Mouse (Mus musculus): ENCODE results near the gene Cfap97d1. TPM values are rescaled to one million over a fixed set of nuclear protein-coding genes. Genes with fewer than 3 reads are reported as not detected.
A peak's percentile ranks its signal among the peaks of the same experiment; 100 is the strongest.

Cfap97d1 gene
- polyA plus RNA-seq, 1 experiment from 2014 or later, result not detected

DNA sequence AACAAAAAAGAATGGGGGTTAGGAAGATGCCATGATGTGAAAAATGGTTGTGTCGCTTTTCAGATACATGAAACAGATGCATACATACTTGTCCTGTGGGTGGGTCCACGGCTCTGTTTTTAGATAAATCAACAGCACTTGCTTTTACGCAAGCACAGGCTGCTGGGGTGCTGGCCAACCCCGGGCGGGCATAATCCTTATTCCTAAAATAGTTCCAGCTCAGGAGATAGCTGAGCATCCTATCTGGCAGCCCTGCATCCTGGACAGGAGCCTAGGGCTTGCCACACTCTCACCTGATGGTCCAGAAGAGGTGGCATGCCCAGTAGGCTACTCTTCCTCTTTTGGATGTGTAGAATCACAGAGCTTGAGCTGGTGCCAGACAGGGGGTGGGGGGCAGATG is 34.1 kb upstream of the Cfap97d1 start:
- H3K4me2 ChIP-seq (ENCODE audit: low read length), result no peak overlapping the region
- H3K9me3 ChIP-seq (replicated peaks; ENCODE audit: low read length), result no peaks in the 10 kb centered on the region
- no peaks in the 10 kb centered on the region for H3K36me3 ChIP-seq (ENCODE audit: insufficient read depth, low read length)
- H3K4me3 ChIP-seq (replicated peaks; ENCODE audit: low read depth, low read length), result no peak overlapping the region
- H3K9ac ChIP-seq (ENCODE audit: low read depth, low read length), result no peak overlapping the region
- H3K27ac ChIP-seq, result no peak overlapping the region
- no peaks in the 10 kb centered on the region for H3K27me3 ChIP-seq (ENCODE audit: insufficient read depth, low read length)
- DNase-seq (ENCODE audit: low spot score) (no peak), ATAC-seq (replicated peaks; ENCODE audit: low FRiP score, low read depth) (no peak)
- WGBS, result 85% methylated on average over 5 of the region's 5 CpGs
- no peak for TF ChIP-seq CTCF (IDR thresholded peaks at IDR 0.05; ENCODE audit: low read depth)
- no peaks in the 10 kb centered on the region; the same call in 1 of the 2 replicates for H3K4me1 ChIP-seq (replicated peaks; ENCODE audit: insufficient read depth, low read length)

DNA sequence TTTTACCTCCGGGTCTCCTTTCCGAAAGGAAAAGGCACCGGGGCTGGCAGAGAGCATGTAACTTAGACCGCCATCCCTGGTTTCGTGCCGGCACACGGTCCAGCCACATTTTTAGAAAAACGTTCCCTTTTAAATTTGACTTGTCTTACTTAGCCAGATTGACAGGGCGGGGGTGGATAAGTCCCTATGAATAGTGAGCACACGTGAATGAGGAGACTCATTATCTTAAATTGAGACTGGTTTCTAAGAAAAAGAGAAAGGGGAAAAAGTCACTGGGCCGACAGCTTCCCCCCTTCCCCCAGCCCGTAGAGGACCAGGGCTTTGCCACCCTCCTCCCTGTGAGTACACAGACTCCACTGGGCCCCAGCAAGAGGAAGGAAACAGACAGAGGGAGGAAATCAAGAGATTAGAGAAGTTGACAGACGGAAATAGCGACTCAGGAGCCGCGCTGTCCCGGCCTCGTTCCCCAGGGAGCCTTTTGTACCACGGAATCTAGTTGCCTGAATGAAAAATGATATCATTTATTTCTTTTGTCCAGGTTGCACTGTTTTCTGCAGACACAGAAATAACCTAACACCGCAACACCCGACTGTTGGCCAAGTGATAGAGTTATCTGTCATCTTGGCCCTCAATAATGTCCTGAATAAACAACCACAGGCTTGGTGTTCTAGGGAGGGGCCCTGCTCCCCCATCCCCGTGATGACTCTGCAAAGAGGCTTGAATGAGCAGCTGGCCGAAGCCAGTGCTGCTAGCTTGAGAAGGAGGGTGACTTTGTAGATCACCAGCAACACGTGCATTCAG is 31.3 kb upstream of the Cfap97d1 start:
- no peak; the same call in 1 of the 2 replicates for ATAC-seq (replicated peaks; ENCODE audit: low FRiP score, low read depth)
- WGBS, result 22% methylated on average over 24 of the region's 24 CpGs
- Histone ChIP-seq H3K9ac (ENCODE audit: low read depth, low read length) (no peak overlapping the region), H3K27ac (peak overlapping the region; percentile 3; the same call in 1 of the 2 replicates), H3K4me1 (replicated peaks; ENCODE audit: insufficient read depth, low read length) (no peaks in the 10 kb centered on the region), H3K4me2 (ENCODE audit: low read length) (peak overlapping the region; percentile 25; the same call in 1 of the 2 replicates), H3K36me3 (ENCODE audit: insufficient read depth, low read length) (no peaks in the 10 kb centered on the region), H3K4me3 (replicated peaks; ENCODE audit: low read depth, low read length) (no peak overlapping the region), H3K27me3 (ENCODE audit: insufficient read depth, low read length) (no peaks in the 10 kb centered on the region), H3K9me3 (replicated peaks; ENCODE audit: low read length) (no peaks in the 10 kb centered on the region)
- DNase-seq (ENCODE audit: low spot score), result peak; percentile 89
- no peak for TF ChIP-seq CTCF (IDR thresholded peaks at IDR 0.05; ENCODE audit: low read depth)

DNA sequence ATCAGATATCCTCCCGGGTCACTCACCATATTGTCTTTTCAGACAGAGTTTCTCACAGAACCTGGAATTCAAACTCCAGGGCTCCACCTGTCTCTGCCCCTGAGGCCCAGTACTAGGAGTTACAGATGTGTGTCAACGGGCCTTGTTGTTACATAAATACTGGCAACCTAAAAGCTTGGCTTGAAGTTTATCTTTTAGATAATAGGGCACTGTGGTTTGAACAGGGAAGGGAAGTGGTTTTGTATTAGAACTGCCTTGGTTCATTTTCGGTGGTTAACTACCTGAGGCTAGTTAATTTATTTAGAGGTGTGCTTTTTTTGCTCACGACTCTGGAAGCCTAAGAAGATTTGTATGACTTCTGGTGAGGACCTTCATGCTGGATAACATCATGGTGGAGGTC is 30.6 kb upstream of the Cfap97d1 start:
- no peaks in the 10 kb centered on the region for H3K9me3 ChIP-seq (replicated peaks; ENCODE audit: low read length)
- H3K27me3 ChIP-seq (ENCODE audit: insufficient read depth, low read length), result no peaks in the 10 kb centered on the region
- no peak overlapping the region for H3K4me2 ChIP-seq (ENCODE audit: low read length)
- TF ChIP-seq CTCF (IDR thresholded peaks at IDR 0.05; ENCODE audit: low read depth), result no peak
- no peaks in the 10 kb centered on the region for H3K4me1 ChIP-seq (replicated peaks; ENCODE audit: insufficient read depth, low read length)
- DNase-seq (ENCODE audit: low spot score), result no peak
- no peaks in the 10 kb centered on the region for H3K36me3 ChIP-seq (ENCODE audit: insufficient read depth, low read length)
- 40% methylated on average over 4 of the region's 4 CpGs for WGBS
- no peak overlapping the region for H3K9ac ChIP-seq (ENCODE audit: low read depth, low read length)
- H3K4me3 ChIP-seq (replicated peaks; ENCODE audit: low read depth, low read length), result no peak overlapping the region
- ATAC-seq (replicated peaks; ENCODE audit: low FRiP score, low read depth), result no peak
- no peak overlapping the region for H3K27ac ChIP-seq

DNA sequence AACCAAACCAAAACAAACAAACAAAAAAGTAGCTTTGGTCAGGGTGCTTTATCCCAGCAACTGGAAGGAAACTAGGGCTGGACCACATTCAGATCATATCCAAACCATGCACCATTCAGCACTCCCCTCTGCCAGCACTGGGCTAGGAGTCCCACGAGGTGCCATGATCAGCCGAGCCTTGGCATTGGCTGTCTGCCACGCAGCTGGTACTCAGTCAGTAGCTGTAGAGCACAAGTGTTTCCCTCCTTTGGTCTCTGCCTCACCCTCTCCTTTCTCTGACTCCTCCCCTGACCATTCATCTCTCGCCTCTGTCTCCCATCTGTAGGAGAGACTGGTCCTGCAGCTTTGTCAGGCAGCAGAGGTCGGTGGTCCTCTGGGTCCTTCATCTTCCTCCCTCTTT is 26.6 kb upstream of the Cfap97d1 start:
- Histone ChIP-seq H3K27ac (no peak overlapping the region), H3K4me1 (replicated peaks; ENCODE audit: insufficient read depth, low read length) (no peaks in the 10 kb centered on the region), H3K4me2 (ENCODE audit: low read length) (no peak overlapping the region), H3K27me3 (ENCODE audit: insufficient read depth, low read length) (0 out of 2 replicates have a peak, but pooled peaks cover 6% of the 10 kb centered on the region), H3K4me3 (replicated peaks; ENCODE audit: low read depth, low read length) (no peak overlapping the region), H3K36me3 (ENCODE audit: insufficient read depth, low read length) (no peaks in the 10 kb centered on the region), H3K9me3 (replicated peaks; ENCODE audit: low read length) (no peaks in the 10 kb centered on the region), H3K9ac (ENCODE audit: low read depth, low read length) (no peak overlapping the region)
- TF ChIP-seq CTCF (IDR thresholded peaks at IDR 0.05; ENCODE audit: low read depth), result no peak
- 73% methylated on average over 5 of the region's 5 CpGs for WGBS
- DNase-seq (ENCODE audit: low spot score) (no peak), ATAC-seq (replicated peaks; ENCODE audit: low FRiP score, low read depth) (no peak)

DNA sequence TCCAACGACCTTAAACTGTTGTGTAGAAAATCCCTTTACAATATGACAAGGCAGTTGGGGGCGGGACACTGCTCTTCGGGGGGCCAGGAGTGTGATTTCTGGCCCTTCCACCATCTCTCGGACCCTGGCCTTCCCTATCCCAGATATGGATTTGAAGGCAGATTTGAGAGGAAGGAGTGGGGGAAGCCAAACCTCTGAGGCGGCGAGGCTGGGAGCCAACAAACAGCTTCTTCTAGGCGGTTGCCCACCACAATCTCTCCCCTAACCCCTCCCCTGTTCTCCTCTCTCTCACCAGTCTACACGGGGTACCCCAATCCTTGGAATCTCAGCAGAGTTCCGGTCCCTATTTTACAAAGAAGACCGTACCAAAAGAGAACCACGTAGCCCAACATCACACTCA is 21.0 kb upstream of the Cfap97d1 start:
- Histone ChIP-seq H3K4me2 (ENCODE audit: low read length) (peak overlapping the region; percentile 85), H3K27ac (no peak overlapping the region), H3K9ac (ENCODE audit: low read depth, low read length) (peak overlapping the region; percentile 54; the same call in 1 of the 2 replicates), H3K27me3 (ENCODE audit: insufficient read depth, low read length) (peaks cover 19% of the 10 kb centered on the region), H3K4me3 (replicated peaks; ENCODE audit: low read depth, low read length) (peak overlapping the region; percentile 47), H3K4me1 (replicated peaks; ENCODE audit: insufficient read depth, low read length) (peaks cover 32% of the 10 kb centered on the region), H3K9me3 (replicated peaks; ENCODE audit: low read length) (no peaks in the 10 kb centered on the region), H3K36me3 (ENCODE audit: insufficient read depth, low read length) (no peaks in the 10 kb centered on the region)
- DNase-seq (ENCODE audit: low spot score), result no peak
- no peak for TF ChIP-seq CTCF (IDR thresholded peaks at IDR 0.05; ENCODE audit: low read depth)
- 8% methylated on average over 11 of the region's 11 CpGs for WGBS
- no peak for ATAC-seq (replicated peaks; ENCODE audit: low FRiP score, low read depth)

DNA sequence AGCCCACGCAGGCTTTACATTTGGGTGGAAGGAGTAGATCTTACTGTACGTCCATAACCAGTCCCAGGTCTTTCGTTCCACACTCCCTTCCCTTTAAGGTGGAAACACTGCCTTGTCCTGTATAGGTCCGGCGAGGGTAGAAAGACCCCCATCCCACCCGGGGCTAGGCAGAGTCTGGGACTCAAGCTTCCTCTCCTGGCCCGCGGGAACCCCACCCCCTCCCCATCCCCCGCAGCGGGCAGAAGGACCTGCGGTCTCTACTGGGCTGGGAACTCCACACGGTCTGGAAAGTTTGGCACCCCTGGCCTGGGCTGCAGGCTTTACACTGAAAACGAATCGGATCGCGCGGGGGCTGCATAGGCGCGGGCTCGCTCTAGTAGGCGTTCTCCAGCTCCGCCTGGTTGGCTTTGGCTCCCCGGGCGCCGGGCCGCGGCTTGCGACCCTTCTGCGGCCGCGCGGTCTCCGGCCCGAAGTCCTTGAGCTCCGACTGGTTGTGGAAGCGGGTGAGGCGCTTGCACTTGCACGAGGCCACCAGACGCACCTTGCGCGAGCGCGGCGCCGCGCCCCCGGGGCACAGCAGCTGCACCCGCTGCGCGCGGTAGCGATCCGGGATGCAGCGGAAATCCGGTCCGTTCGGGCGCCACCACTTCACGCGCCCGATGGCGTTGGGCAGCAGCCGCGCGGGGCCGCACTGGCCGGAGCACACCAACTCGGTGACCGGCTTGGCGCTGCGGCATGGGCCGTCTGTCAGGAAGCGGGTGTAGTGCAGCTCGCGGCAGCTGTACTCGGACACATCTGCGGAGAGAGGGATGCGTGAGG is 20.4 kb upstream of the Cfap97d1 start:
- Histone ChIP-seq H3K4me3 (replicated peaks; ENCODE audit: low read depth, low read length) (peak overlapping the region; percentile 47), H3K9me3 (replicated peaks; ENCODE audit: low read length) (no peaks in the 10 kb centered on the region), H3K4me2 (ENCODE audit: low read length) (peak overlapping the region; percentile 85), H3K36me3 (ENCODE audit: insufficient read depth, low read length) (no peaks in the 10 kb centered on the region), H3K27me3 (ENCODE audit: insufficient read depth, low read length) (peaks cover 19% of the 10 kb centered on the region), H3K27ac (no peak overlapping the region), H3K4me1 (replicated peaks; ENCODE audit: insufficient read depth, low read length) (peaks cover 32% of the 10 kb centered on the region), H3K9ac (ENCODE audit: low read depth, low read length) (peak overlapping the region; percentile 54)
- WGBS, result under 1% methylated on average over 78 of the region's 78 CpGs
- no peak for TF ChIP-seq CTCF (IDR thresholded peaks at IDR 0.05; ENCODE audit: low read depth)
- 0 out of 2 replicates have a peak, but pooled peaks have one; percentile 8 for ATAC-seq (replicated peaks; ENCODE audit: low FRiP score, low read depth)
- peak; percentile 62 for DNase-seq (ENCODE audit: low spot score)

Measured in kidney, postnatal 0 days (tissue).